Mouse (Mus musculus) neural tube, embryonic 14.5 days (tissue): ENCODE data around the gene Ptcd3. TPM values are rescaled to one million over a fixed set of nuclear protein-coding genes. Genes with fewer than 3 reads are reported as not detected.

Experiments used
- ATAC-seq: fragments of 200-750 bp; cut with Nextera tagmentation; 2 replicates; pipeline ENCODE4 v1.8.0; 2017; ENCODE audit warnings: low read depth, mild to moderate bottlenecking, moderate TSS enrichment, moderate library complexity
- H3K27ac ChIP-seq: fragments of 300-500 bp; sonication (generic); 2 replicates; pipeline ENCODE4 v1.5.1; 2014; ENCODE audit warnings: low read depth, mild to moderate bottlenecking, control low read depth, low read length, moderate library complexity, mixed read lengths
- H3K27me3 ChIP-seq: fragments of 300-500 bp; sonication (generic); 2 replicates; pipeline ENCODE4 v1.6.1; 2014; ENCODE audit warnings: low read length; ENCODE audit not compliant: control insufficient read depth, insufficient read depth
- H3K36me3 ChIP-seq: fragments of 300-500 bp; sonication (generic); 2 replicates; pipeline ENCODE4 v1.6.1; 2014; ENCODE audit warnings: low read length, mixed read lengths; ENCODE audit not compliant: control insufficient read depth, insufficient read depth
- H3K4me1 ChIP-seq: fragments of 300-500 bp; sonication (generic); 2 replicates; pipeline ENCODE4 v1.6.1; 2014; ENCODE audit warnings: low read length; ENCODE audit not compliant: control insufficient read depth, insufficient read depth
- H3K4me2 ChIP-seq: fragments of 300-500 bp; sonication (generic); 2 replicates; pipeline ENCODE4 v1.6.1; 2014; ENCODE audit warnings: mild to moderate bottlenecking, low read depth, low read length, control low read depth
- H3K4me3 ChIP-seq: fragments of 300-500 bp; sonication (generic); 2 replicates; pipeline ENCODE4 v1.5.1; 2014; ENCODE audit warnings: low read depth, low read length, control low read depth, mixed read lengths
- H3K9ac ChIP-seq: fragments of 300-500 bp; sonication (generic); replicated peaks from 2 replicates; pipeline ENCODE4 v1.6.1; 2014; ENCODE audit warnings: low read depth, mild to moderate bottlenecking, control low read depth, low read length, mixed read lengths
- H3K9me3 ChIP-seq: fragments of 300-500 bp; sonication (generic); 2 replicates; pipeline ENCODE4 v1.6.1; 2016; ENCODE audit warnings: low read length; ENCODE audit not compliant: control insufficient read depth
- WGBS: fragments of 180-500 bp; shearing (Covaris S2); extraction: QIAGEN DNeasy Blood & Tissue Kit; methylation state at CpG from one replicate; pipeline ENCODE4 v1.1.7; 2014; 5-methylcytosine and 5-hydroxymethylcytosine counted together
- polyA plus RNA-seq: library from polyadenylated mRNA; unstranded; fragments of >200 nt; fragmentation: Nextera tagmentation; extraction: Ambion mirVana; gene quantifications from 2 replicates; pipeline ENCODE4 v1.2.1, GENCODE M21; 2014

Gene Ptcd3
- polyA plus RNA-seq, result 98.9 and 101 TPM in 2 replicates

DNA sequence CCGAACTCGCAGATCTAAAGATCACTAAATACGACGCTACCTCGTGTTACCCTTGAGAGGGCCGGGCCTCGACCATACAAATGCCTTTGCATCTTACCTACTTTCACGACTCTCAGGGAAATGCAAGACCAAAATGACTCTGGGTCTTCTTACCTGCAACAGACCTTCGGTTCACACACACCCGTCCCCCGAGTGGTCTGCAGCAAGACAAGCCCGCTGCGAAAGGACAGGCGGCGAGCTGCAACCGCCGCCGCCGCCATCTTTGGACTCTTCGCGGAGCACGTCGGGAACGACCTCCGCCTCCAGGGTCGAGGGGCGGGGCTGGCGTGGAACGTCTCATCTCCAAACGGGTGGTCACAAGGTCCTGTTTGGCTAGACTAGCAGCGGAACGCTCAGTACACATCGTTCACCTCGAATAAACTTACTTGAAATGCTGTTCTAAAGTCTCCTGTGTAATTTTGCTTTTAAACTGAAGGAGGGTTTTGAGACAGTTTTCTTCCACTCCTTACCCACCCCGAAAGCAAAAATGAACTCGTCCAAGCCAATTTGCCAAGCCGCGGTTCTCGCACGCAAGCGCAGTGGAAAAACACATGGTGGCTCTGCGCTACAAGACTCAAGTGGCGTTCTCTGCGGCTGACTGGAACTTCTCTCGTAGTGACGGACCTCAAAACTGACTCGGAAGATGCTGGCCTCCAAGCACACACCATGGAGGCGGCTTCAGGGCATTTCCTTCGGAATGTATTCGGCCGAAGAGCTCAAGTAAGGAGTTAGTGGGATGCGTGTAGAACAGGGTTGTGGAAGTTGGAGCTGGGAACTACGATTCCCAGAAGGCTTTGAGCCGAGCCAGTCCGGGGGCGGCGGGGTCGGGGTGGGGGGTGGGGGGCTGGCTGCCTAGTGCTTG, at the start of gene Ptcd3, which contains the start of gene Polr1a:
TSS of gene Ptcd3 (minus strand) at position 270 of the 901 bp plus-strand sequence.
TSS of gene Polr1a (plus strand) at position 573 of the 901 bp plus-strand sequence.
- Histone ChIP-seq H3K27me3 (no peaks in the 10 kb centered on the region), H3K4me2 (peak within 1 kb of the TSS; percentile 60), H3K9me3 (no peaks in the 10 kb centered on the region), H3K36me3 (peaks cover 24% of the 10 kb centered on the region), H3K27ac (peak within 1 kb of the TSS; percentile 66; the same call in 1 of the 2 replicates), H3K9ac (peak within 1 kb of the TSS; percentile 50), H3K4me3 (peak within 1 kb of the TSS; percentile 71), H3K4me1 (peaks cover 3% of the 10 kb centered on the region; the same call in 1 of the 2 replicates)
- ATAC-seq, result peak; percentile 94
- WGBS, result under 1% methylated on average over 58 of the region's 58 CpGs

DNA sequence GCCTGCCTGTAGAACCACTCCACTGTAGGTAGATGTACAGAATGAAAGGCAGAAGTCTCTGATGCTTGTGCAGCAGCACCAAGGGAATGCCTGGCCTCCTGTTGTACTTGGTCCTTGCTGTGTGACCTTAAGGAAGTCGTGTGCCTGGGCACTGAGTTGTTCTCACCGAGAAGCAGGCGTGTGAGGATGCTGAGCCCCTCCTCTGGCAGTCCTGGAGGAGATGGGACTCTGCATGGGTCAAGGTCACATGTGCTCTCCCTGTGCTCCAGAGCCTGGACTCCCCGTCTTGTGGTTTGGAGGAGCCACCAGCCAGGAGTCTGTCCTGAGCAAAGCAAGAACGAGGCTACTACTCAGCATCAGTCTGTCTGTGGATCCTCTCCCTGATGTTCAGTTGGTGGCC, 42.6 kb upstream of the Ptcd3 start:
- peaks cover 17% of the 10 kb centered on the region for H3K36me3 ChIP-seq
- no peak overlapping the region for H3K9ac ChIP-seq
- no peak overlapping the region for H3K4me3 ChIP-seq
- H3K4me1 ChIP-seq, result no peaks in the 10 kb centered on the region
- WGBS, result 87% methylated on average over 5 of the region's 5 CpGs
- no peaks in the 10 kb centered on the region for H3K27me3 ChIP-seq
- no peak overlapping the region for H3K4me2 ChIP-seq
- no peak for ATAC-seq
- H3K27ac ChIP-seq, result no peak overlapping the region
- no peaks in the 10 kb centered on the region for H3K9me3 ChIP-seq

DNA sequence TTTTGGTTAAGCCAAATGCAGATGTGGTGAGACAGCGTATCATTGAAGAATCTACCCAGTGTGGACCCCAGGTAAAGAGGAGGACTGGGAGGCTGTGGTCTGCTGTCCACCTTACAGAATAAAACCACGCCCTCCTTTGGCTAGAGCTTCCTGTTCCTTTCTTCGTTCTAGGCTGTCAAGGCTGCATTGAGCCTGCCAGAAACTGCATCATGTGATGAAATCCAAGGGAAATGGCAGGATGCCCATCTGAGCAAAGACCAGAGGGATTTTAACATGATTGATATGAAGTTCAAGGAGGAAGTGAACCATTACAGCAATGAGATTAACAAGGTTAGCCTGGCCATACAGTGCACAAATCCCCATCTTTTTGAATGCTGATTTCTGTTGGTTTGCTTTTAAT, 42.0 kb upstream of the Ptcd3 start:
- no peaks in the 10 kb centered on the region for H3K9me3 ChIP-seq
- H3K9ac ChIP-seq, result no peak overlapping the region
- no peak overlapping the region for H3K4me2 ChIP-seq
- 95% methylated on average over 3 of the region's 3 CpGs for WGBS
- H3K36me3 ChIP-seq, result peaks cover 17% of the 10 kb centered on the region
- H3K4me3 ChIP-seq, result no peak overlapping the region
- H3K4me1 ChIP-seq, result no peaks in the 10 kb centered on the region
- H3K27me3 ChIP-seq, result no peaks in the 10 kb centered on the region
- H3K27ac ChIP-seq, result no peak overlapping the region
- no peak for ATAC-seq

DNA sequence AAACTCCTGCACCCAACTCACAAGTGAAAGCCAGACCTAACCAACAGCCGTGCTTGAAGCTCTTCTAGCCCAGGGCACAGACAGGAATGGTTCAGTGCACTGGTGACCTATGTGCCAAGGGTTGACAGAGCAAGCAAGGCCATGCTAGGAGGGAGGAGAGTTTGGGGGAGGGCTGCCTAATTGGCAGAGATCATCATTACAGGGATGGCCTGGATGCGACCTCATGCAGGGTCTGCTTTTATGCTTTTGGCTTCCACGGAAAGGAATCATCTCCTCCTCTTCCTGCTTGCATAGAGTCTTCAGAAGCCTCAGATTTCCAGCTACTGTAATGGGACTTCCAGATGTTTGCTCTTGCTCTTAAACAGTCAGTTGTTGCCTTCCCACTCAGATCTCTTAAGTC, 41.2 kb upstream of the Ptcd3 start:
- no peaks in the 10 kb centered on the region for H3K9me3 ChIP-seq
- ATAC-seq, result no peak
- no peak overlapping the region for H3K9ac ChIP-seq
- H3K4me2 ChIP-seq, result no peak overlapping the region
- no peak overlapping the region for H3K4me3 ChIP-seq
- H3K4me1 ChIP-seq, result no peaks in the 10 kb centered on the region
- peaks cover 17% of the 10 kb centered on the region for H3K36me3 ChIP-seq
- H3K27ac ChIP-seq, result no peak overlapping the region
- H3K27me3 ChIP-seq, result no peaks in the 10 kb centered on the region
- WGBS, result 86% methylated on average over 3 of the region's 3 CpGs

DNA sequence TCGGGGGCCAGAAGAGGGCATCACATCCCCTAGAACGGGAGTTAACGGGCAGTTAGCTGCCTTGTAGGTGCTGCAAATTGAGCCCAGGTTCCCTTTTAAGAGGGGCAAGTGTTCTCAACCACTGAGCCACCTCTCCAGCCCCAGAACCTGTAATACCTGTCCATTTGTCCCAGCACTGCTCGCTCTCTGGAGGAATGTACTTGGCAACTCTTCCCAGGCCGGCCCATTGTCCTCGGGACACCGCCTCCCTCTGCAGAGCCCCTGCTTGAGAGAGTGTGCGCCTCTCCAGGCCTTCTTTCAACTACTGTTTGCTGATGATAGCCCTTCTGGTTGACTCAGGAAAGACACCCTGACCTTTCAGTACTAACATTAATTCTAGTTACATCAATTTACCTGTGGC, 37.6 kb upstream of the Ptcd3 start:
- Histone ChIP-seq H3K27me3 (no peaks in the 10 kb centered on the region), H3K36me3 (peaks cover 9% of the 10 kb centered on the region; the same call in 1 of the 2 replicates), H3K4me1 (no peaks in the 10 kb centered on the region), H3K4me3 (no peak overlapping the region), H3K9me3 (no peaks in the 10 kb centered on the region), H3K9ac (no peak overlapping the region), H3K4me2 (no peak overlapping the region), H3K27ac (no peak overlapping the region)
- WGBS, result 97% methylated on average over 8 of the region's 8 CpGs
- ATAC-seq, result no peak

DNA sequence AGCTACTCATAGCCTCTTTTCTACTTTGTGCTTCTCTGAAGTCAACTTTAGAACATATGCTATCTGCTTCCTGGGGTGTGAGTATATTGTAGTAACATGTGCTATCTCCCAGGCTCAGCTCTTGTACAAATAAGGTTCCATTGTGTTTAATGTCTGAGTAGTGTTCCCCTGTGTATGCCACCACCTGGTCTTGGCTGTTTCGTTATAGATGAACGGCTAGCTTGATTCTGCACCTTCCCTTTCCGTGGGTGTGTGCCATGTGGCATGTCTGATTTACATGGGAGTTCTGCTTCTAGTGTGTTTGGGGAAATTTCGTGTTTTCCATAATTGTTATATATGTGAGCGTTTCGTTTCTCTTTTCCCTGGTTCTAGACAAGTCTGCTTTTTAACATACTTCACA, 36.6 kb upstream of the Ptcd3 start:
- Histone ChIP-seq H3K4me1 (no peaks in the 10 kb centered on the region), H3K9me3 (no peaks in the 10 kb centered on the region), H3K27me3 (no peaks in the 10 kb centered on the region), H3K4me2 (no peak overlapping the region), H3K9ac (no peak overlapping the region), H3K27ac (no peak overlapping the region), H3K4me3 (no peak overlapping the region), H3K36me3 (peaks cover 7% of the 10 kb centered on the region; the same call in 1 of the 2 replicates)
- ATAC-seq, result no peak
- WGBS, result 83% methylated on average over 6 of the region's 6 CpGs

DNA sequence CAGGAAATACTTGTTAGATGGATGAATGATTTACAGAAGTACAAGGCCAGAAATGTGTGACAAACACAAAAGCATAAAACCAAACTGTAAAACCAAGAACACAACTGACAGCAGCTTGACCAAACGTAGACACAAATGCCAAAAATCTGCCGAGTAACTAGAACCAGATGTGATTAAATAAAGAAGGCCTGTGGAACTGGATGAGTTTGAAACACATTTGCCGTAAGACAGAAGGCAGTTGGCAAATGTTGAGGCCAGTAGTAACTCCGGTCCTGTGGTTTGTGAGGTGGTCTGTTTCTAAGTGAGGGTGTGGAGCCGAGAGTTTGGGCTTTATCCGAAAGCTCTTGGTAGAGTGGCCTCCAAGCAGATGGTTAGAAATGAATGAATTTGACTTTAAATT, 32.4 kb upstream of the Ptcd3 start:
- no peaks in the 10 kb centered on the region for H3K9me3 ChIP-seq
- no peaks in the 10 kb centered on the region for H3K4me1 ChIP-seq
- no peak overlapping the region for H3K9ac ChIP-seq
- 93% methylated on average over 6 of the region's 6 CpGs for WGBS
- H3K4me2 ChIP-seq, result no peak overlapping the region
- no peak for ATAC-seq
- no peaks in the 10 kb centered on the region for H3K27me3 ChIP-seq
- no peak overlapping the region for H3K27ac ChIP-seq
- no peak overlapping the region for H3K4me3 ChIP-seq
- peaks cover 27% of the 10 kb centered on the region for H3K36me3 ChIP-seq

DNA sequence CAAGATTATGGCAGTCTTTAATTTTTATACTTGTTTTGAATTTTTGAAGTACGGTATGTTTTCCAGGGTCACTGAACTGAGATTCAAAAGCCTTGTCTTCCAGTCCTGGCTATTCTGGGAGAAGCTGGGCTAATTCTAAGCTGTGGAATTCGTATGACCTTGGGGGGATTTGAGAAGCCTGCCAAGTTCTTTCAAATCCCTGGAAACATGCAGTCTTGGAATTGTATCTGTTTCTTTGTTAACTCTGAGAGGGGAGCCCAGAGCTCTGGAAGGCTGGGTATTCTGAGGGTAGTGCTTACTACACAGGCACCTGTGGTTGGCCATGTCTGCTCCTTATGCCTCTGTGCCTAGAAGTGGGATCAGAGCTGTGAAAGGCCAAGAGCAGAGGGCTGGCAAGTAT, 27.2 kb upstream of the Ptcd3 start:
- 86% methylated on average over 2 of the region's 2 CpGs for WGBS
- no peaks in the 10 kb centered on the region for H3K9me3 ChIP-seq
- H3K9ac ChIP-seq, result no peak overlapping the region
- H3K27ac ChIP-seq, result no peak overlapping the region
- H3K4me1 ChIP-seq, result no peaks in the 10 kb centered on the region
- no peak overlapping the region for H3K4me3 ChIP-seq
- H3K4me2 ChIP-seq, result no peak overlapping the region
- ATAC-seq, result no peak
- H3K27me3 ChIP-seq, result no peaks in the 10 kb centered on the region
- H3K36me3 ChIP-seq, result peaks cover 28% of the 10 kb centered on the region

DNA sequence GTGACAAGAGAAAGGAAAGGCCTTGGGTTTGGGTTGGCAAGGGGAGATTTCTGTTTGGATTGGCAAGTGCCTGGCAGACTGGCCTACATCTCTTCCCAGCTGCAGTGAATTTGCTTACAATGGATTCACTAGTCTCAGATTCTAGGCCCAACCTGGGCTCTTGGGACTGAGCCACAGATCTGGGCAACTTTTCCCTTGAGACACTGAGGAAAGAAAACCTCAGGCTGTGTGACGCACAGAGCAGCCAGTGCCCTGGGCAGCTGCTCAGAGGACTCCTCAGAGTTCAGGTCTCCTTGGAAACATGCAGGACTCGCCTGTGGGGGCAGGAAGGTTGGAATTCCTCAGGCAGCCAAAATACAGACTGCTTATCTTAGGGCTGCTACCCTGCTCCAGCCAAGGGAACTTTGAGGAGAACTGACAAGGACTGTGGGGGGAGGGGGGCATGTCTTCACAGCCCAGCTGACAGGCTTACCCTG, 25.6 kb upstream of the Ptcd3 start:
- Histone ChIP-seq H3K27me3 (no peaks in the 10 kb centered on the region), H3K9me3 (no peaks in the 10 kb centered on the region), H3K9ac (no peak overlapping the region), H3K36me3 (peaks cover 37% of the 10 kb centered on the region), H3K4me1 (no peaks in the 10 kb centered on the region), H3K4me2 (no peak overlapping the region), H3K27ac (no peak overlapping the region), H3K4me3 (no peak overlapping the region)
- 75% methylated on average over 2 of the region's 2 CpGs for WGBS
- no peak for ATAC-seq
